Mouse (Mus musculus) kidney, postnatal 36 days (tissue): ENCODE data around the gene Orc2.

ENCODE experiments used
- DNase-seq, 2 experiments: peaks; one replicate each; pipeline ENCODE4 v3.0.0; 2021 to 2022; ENCODE audit warnings: mixed read lengths in 2 of 2

Gene Orc2

GRCm38 (mm10) chr1:58423371-58424248 is 81.3 kb downstream of the Orc2 start, which contains the start of gene Clk1:
Gene Clk1, minus strand, starts transcription at chr1:58424066.
- DNase-seq: peak; percentile 97 to 99

- peak; percentile 46 to 74 for DNase-seq
These were observed 82.0 kb downstream of the Orc2 start for GRCm38 (mm10) chr1:58422879-58423278.

- DNase-seq: peak in 1 of 2 experiments; percentile 19
These were observed 83.9 kb downstream of the Orc2 start for GRCm38 (mm10) chr1:58420961-58421360.

- no peak for DNase-seq
These were observed 84.9 kb downstream of the Orc2 start for GRCm38 (mm10) chr1:58420032-58420431.

GRCm38 (mm10) chr1:58416048-58416447 is 88.9 kb downstream of the Orc2 start:
- DNase-seq: no peak

GRCm38 (mm10) chr1:58415442-58415841 is 89.5 kb downstream of the Orc2 start:
- no peak for DNase-seq
